Mouse (Mus musculus) Patski (cell line): Measurements from ENCODE around the gene Bcap31. TPM values are rescaled to one million over a fixed set of nuclear protein-coding genes. Genes with fewer than 3 reads are reported as not detected.
A peak's percentile ranks its signal among the peaks of the same experiment; 100 is the strongest.

Experiments
- ATAC-seq: fragments of 100-300 bp; one replicate; pipeline ENCODE4 v1.8.0; 2021
- CTCF ChIA-PET: fragments of 350-600 bp; sonication (Branson Sonifier 250); formaldehyde crosslinking; loops from one replicate; lab custom pipeline; 2022; ENCODE audit warnings: inconsistent platforms; lab: Charles Lee
- POLR2A ChIA-PET: fragments of 350-600 bp; sonication (Branson Sonifier 250); formaldehyde crosslinking; loops from one replicate; lab custom pipeline; 2022; ENCODE audit warnings: antibody characterized with exemption, inconsistent platforms; lab: Charles Lee
- DNase-seq: peaks from one replicate; pipeline ENCODE4 v3.0.0-alpha.2; 2011; ENCODE audit warnings: low read depth, low spot score
- H3K27me3 ChIP-seq: fragments of 371-371 bp; one replicate; pipeline ENCODE4 v1.5.1; 2021
- CTCF ChIP-seq: fragments of 100-300 bp; IDR thresholded peaks from one replicate; pipeline ENCODE4 v1.5.1; 2021
- in situ Hi-C: fragments of 300-500 bp; cut with MboI; formaldehyde crosslinking; loops from 3 replicates; pipeline ENCODE4 v1.11.1; 2018; ENCODE audit warnings: low pct_unique_long_range_greater_than_20kb, mixed read lengths
- polyA plus RNA-seq: library from polyadenylated mRNA; unstranded; gene quantifications from one replicate; pipeline ENCODE4 v1.2.3, GENCODE M21; 2021

The Bcap31 gene
- polyA plus RNA-seq, 1 experiment from 2014 or later: 324 TPM

DNA sequence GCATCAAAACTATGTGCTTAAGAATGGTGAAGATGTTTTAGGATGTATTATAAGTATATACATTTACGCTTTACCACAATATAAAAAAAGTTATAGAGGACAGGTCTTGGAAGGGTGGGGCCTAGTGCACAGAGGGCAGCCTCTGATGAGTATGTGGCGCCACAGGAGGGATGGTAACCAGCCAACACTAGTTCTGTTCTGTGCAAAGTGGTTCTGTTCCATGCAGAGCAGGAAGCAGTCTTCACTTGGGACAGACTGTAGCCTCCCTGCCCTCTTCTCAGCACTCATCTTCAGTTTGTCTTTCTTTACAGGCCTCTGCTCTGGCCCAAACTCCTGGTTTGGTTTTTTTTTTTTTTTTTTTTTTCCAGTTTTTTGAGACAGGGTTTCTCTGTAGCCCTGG lies 31.8 kb downstream of the Bcap31 start:
- CTCF ChIA-PET: no interaction called here
- POLR2A ChIA-PET: no interaction called here
- peaks cover 2% of the 10 kb centered on the region for H3K27me3 ChIP-seq
- TF ChIP-seq CTCF: no peak
- no peak for ATAC-seq
- no peak for DNase-seq
- in situ Hi-C loops: no loop called here

DNA sequence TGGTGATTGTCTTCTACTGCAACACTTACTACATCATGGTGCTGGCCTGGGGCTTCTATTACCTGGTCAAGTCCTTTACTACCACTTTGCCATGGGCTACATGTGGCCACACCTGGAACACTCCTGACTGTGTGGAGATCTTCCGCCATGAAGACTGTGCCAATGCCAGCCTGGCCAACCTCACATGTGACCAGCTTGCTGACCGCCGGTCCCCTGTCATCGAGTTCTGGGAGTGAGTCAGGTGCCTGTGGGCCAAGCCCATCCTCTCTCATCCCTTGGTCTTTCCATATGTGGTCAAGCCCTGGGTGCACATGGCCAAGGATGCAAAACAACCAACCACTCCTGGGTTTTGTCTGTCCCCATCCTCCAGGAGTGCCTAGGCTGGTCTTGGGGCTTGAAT lies 39.3 kb downstream of the Bcap31 start:
- no peaks in the 10 kb centered on the region for H3K27me3 ChIP-seq
- in situ Hi-C loops: no loop called here
- DNase-seq: no peak
- ChIA-PET POLR2A (no interaction called here), CTCF (interaction anchor here (2.4 kb wide), 1 partner anchor 15 kb away, joined by 11 read pairs; no protein-coding TSS in a partner anchor)
- no peak for ATAC-seq
- no peak for TF ChIP-seq CTCF

DNA sequence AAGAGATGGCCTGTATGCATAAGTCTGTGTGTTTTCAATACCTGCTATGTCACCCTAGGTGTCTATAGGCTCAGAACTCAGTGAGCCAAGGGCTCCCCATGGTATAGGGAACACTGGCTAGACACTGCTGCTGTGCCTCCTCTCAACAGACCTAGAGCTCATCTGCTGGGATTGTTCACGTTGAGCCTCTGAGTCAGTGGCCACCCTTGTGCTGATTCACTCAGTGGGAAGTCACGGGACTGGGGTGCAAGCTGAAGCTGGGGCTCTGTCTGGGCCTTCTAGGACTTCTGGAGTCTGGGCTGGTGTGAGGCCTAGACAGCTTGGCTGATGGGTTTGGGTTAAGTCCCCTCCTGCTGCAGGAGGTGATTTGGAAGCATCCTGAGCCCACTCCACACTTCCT lies 40.7 kb downstream of the Bcap31 start:
- ATAC-seq (no peak), DNase-seq (no peak)
- ChIA-PET CTCF (interaction anchor here (1.2 to 2.4 kb wide), 3 partner anchors 10 to 45 kb away, joined by 3 to 11 read pairs (median 5); no protein-coding TSS in a partner anchor), POLR2A (interaction anchor here (1.7 kb wide), 1 partner anchor 10 kb away, joined by 9 read pairs; no protein-coding TSS in a partner anchor)
- H3K27me3 ChIP-seq: no peaks in the 10 kb centered on the region
- in situ Hi-C loops: no loop called here
- TF ChIP-seq CTCF: no peak

DNA sequence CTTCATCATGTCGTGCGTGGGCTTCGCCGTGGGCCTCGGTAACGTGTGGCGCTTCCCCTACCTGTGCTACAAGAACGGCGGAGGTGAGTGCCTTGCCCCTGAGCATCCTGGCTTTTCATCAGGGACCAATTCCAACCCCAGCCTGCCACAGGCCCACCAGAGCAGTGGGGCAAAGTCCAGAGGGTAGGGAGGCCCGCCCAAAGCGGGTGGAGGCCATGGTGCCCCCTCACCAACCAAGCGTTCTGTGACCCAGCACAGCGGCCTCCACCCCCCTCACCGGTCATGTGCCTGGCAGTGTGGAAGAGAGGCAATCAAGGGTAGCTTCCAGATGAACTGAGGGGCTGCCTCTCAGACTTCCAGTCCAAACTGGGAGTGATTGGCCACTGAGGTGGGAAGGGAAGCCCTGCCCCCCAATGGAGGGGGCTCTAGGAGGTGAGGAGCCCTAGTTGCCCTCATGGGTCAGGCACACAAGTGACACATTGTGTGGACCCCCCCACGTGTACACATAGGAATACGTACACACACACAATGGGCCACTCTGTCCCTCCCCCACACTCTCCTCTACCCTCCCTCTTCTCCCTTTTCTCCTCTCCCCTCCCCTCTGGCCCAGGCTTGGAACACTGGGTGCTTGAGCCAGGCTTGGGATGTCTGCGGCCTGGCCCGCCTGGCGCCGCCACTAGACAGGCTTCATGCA lies 41.9 kb downstream of the Bcap31 start:
- no peak for ATAC-seq
- POLR2A ChIA-PET: interaction anchor here (1.7 kb wide), 1 partner anchor 11 kb away, joined by 9 read pairs; no protein-coding TSS in a partner anchor
- in situ Hi-C loops: loop anchor here (25.0 kb wide), 1 partner anchor 662 kb away; no protein-coding TSS in a partner anchor
- H3K27me3 ChIP-seq: peaks cover under 1% of the 10 kb centered on the region
- DNase-seq: no peak
- CTCF ChIA-PET: interaction anchor here (2.4 kb wide), 1 partner anchor 17 kb away, joined by 11 read pairs; no protein-coding TSS in a partner anchor
- TF ChIP-seq CTCF: no peak

DNA sequence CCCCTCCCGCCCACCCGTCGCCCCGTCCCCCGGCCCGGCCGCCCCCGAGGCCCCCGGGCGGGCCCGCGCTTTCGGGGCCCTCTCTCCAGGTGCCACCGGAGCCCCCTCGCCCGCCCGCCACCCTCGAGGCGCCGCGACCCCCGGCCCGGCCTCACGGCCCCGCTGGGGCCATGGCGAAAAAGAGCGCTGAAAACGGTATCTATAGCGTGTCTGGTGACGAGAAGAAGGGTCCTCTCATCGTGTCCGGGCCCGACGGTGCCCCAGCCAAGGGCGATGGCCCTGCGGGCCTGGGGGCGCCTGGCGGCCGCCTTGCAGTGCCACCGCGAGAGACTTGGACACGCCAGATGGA lies 42.4 kb downstream of the Bcap31 start:
- no peak for TF ChIP-seq CTCF
- DNase-seq: no peak
- H3K27me3 ChIP-seq: peaks cover 3% of the 10 kb centered on the region
- CTCF ChIA-PET: no interaction called here
- no peak for ATAC-seq
- in situ Hi-C loops: loop anchor here (25.0 kb wide), 1 partner anchor 661 kb away; no protein-coding TSS in a partner anchor
- POLR2A ChIA-PET: no interaction called here

DNA sequence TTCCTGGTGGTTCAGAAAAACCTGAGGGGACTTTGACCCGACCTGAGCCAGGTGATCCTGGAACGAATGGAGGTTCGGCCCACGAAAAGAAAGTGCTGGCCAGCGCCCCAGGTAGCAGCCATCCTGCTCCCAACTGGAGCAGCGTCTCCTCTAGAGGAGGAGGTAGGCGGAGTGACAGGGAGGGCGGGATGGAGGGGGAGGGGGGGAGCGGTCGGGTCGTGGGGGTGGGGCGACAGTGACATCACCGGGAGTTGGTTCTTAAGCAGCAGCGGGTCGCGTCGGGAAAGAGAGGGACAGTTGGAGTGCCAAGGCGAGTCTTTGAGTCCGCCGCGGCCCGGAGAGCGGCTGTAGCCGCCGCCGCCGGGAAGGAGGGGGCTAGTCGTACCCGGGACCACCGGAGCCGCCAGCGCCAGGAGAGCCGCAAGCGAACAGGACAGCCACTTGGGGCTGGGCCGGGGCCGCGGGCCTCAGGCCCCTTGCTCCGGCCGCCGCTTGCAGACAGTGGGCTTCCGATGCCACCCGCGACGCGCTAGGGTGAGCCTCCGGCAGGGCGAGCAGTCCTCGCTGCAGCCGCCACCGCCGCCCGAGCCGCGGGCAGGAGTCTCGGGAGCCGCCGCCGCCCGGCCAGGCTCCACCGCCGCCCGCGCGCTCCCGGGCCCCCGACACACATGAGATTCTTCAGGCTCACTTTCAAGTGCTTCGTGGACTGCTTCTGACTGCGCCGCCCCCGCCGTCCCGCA lies 42.9 kb downstream of the Bcap31 start, which contains the start of gene Slc6a8:
Gene Slc6a8, plus strand, starts transcription at position 272 of the 740 bp plus-strand sequence.
- peak; percentile 53 for ATAC-seq
- DNase-seq: no peak

DNA sequence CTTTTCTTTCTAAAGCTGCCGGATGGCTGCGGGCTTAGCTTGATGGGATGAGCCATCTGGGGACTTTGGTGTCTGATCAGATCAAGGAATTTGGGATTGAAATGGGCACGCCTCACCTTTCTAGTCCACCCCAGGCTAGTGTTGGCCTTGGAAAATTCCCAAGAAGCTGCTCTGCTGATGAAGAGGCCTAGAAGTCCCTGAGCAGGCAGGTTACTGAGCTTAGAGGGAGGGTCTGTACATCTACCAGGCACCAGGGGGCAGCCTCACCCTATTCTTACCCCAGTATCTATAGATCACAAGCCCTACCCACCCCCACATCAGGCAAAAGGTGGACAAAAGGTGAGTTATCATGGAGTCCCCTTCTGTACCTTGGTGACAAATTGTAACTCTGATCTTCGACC lies 43.9 kb downstream of the Bcap31 start:
- TF ChIP-seq CTCF: no peak
- peak; percentile 23 for ATAC-seq
- ChIA-PET CTCF (interaction anchor here (0.7 to 1.3 kb wide), 3 partner anchors 14 to 19 kb away, joined by 3 to 12 read pairs (median 4); no protein-coding TSS in a partner anchor), POLR2A (interaction anchor here (0.8 to 1.0 kb wide), 2 partner anchors 19 to 755 kb away, joined by 4 to 6 read pairs; no protein-coding TSS in a partner anchor)
- in situ Hi-C loops: loop anchor here (25.0 kb wide), 1 partner anchor 660 kb away; no protein-coding TSS in a partner anchor
- no peak for DNase-seq
- peaks cover 8% of the 10 kb centered on the region for H3K27me3 ChIP-seq

More for the DNA sequence above, 42.9 kb downstream of the Bcap31 start, which contains the start of gene Slc6a8:
- no peak for TF ChIP-seq CTCF
- ChIA-PET CTCF (interaction anchor here (1.2 to 1.3 kb wide), 2 partner anchors 13 to 18 kb away, joined by 4 to 12 read pairs; no protein-coding TSS in a partner anchor), POLR2A (interaction anchor here (1.0 kb wide), 1 partner anchor 18 kb away, joined by 4 read pairs; no protein-coding TSS in a partner anchor)
- H3K27me3 ChIP-seq: peaks cover 3% of the 10 kb centered on the region
- in situ Hi-C loops: loop anchor here (25.0 kb wide), 1 partner anchor 661 kb away; no protein-coding TSS in a partner anchor

DNA sequence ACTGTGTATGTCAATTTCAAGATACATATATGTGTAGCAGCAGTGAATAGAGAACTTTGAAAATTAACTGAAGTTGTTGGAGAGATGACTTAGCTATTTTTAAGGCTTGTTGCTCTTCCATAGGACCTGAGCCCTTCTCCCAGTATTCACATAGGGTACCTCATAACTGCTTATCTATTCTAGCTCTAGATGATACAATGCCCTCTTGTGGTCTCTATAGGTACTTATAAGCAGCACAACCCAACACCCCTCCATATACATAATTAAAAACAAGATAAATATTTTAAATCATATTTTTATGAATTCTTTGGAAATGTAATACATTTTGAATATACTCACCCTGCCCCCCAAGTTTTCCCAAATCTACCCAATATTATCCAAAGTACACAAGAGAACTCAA lies 52.8 kb downstream of the Bcap31 start:
- ChIA-PET CTCF (no interaction called here), POLR2A (interaction anchor here (0.6 kb wide), 1 partner anchor 1310 kb away, joined by 6 read pairs; no protein-coding TSS in a partner anchor)
- no peak for DNase-seq
- H3K27me3 ChIP-seq: peaks cover 13% of the 10 kb centered on the region
- no peak for ATAC-seq
- TF ChIP-seq CTCF: no peak
- in situ Hi-C loops: loop anchor here (25.0 kb wide), 1 partner anchor 651 kb away; no protein-coding TSS in a partner anchor

DNA sequence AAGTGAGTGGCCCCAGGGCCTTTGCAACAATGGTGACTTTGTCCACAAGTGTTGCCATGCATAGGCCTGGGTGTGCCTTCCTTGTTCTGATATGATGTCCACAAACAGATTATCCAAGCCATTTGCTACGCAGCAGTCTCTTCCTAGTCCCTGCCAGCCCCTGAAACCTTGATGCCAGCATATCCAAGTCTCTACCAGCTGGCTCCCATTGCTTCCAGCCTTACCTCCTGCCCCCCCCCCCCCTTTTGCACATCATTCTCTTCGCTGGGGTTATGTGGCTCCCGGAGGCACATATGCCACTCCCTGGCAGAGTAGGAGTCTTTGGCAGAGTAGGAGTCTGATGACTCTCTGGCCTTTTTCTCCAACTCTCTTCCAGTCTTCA lies 55.7 kb downstream of the Bcap31 start:
- DNase-seq (no peak), ATAC-seq (no peak)
- TF ChIP-seq CTCF: no peak
- CTCF ChIA-PET: no interaction called here
- in situ Hi-C loops: loop anchor here (25.0 kb wide), 1 partner anchor 648 kb away; no protein-coding TSS in a partner anchor
- peaks cover 8% of the 10 kb centered on the region for H3K27me3 ChIP-seq
- POLR2A ChIA-PET: no interaction called here
